Mouse (Mus musculus): ENCODE measurements around the gene Cdcp1. TPM values are rescaled to one million over a fixed set of nuclear protein-coding genes. Genes with fewer than 3 reads are reported as not detected.

Gene Cdcp1
- total RNA-seq, 2 experiments from 2014 or later: 0.11 to 0.23 TPM

GRCm38 (mm10) chr9:123224863-123225431 is 9.1 kb upstream of the Cdcp1 start:
- intact Hi-C loops (cut with DNase I): no loop called here
- DNase-seq (ENCODE audit: low spot score in 2 of 2): no peak

GRCm38 (mm10) chr9:123219826-123220225 is 4.0 kb upstream of the Cdcp1 start:
- intact Hi-C loops (cut with DNase I): loop anchor here (2.0 kb wide), 1 partner anchor 23 kb away; no protein-coding TSS in a partner anchor
- DNase-seq (ENCODE audit: low spot score in 2 of 2): peak; percentile 49 to 90

- no peak for DNase-seq (ENCODE audit: low spot score in 2 of 2)
Observed at GRCm38 (mm10) chr9:123213371-123213770, 2.5 kb downstream of the Cdcp1 start.

GRCm38 (mm10) chr9:123207895-123208294 is 7.9 kb downstream of the Cdcp1 start:
- intact Hi-C loops (cut with DNase I): no loop called here
- no peak for DNase-seq (ENCODE audit: low spot score in 2 of 2)

More at GRCm38 (mm10) chr9:123213371-123213770, 2.5 kb downstream of the Cdcp1 start:
- intact Hi-C loops (cut with DNase I): no loop called here

- intact Hi-C loops (cut with DNase I): no loop called here
- no peak for DNase-seq (ENCODE audit: low spot score in 2 of 2)
Observed at GRCm38 (mm10) chr9:123206948-123207347, 8.9 kb downstream of the Cdcp1 start.

- no peak for DNase-seq (ENCODE audit: low spot score in 2 of 2)
- intact Hi-C loops (cut with DNase I): no loop called here
Observed at GRCm38 (mm10) chr9:123206526-123206925, 9.3 kb downstream of the Cdcp1 start.

DNA sequence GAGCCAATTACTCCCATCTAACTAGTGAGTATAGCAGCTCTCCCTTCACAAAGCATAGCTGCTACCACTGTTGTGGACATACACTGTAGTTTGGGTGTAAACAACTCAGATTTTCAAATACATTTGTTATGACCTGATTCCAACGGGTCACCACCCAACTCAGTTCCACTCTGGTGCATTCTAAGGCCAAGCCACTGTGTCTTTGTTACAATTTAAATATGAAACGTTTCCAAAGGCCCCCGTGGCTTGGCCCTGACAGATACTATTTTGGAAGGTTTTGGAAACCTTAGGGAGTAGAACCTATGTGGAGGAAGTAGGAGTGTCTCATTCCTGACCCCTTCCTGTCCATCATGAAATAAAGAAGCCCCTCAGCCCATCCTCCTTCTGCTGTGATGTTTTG is 15.7 kb downstream of the Cdcp1 start:
- intact Hi-C loops (cut with DNase I): no loop called here
- no peak for DNase-seq (ENCODE audit: low spot score in 2 of 2)

DNA sequence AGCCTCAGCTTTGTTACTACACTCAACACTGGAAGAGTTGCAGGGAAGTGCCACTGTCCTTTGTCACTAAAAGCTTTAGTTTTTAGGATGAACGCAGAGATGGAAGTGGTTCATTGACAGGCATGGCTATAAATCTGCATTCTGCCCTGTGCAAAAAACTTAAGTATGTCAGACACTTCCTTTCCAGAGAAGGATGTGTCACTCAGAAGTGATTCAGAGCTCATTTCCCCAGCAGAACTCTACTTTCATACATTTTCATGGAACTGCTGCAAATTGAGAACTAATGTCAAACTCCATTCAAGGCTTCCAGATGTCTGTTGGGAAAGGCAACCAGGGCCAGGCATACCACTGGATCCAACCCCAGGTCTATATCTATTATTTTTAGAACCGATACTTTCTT is 27.6 kb downstream of the Cdcp1 start:
- intact Hi-C loops (cut with DNase I): no loop called here
- no peak for DNase-seq (ENCODE audit: low spot score in 2 of 2)

GRCm38 (mm10) chr9:123187589-123187988 is 28.2 kb downstream of the Cdcp1 start:
- intact Hi-C loops (cut with DNase I): no loop called here
- no peak for DNase-seq (ENCODE audit: low spot score in 2 of 2)

GRCm38 (mm10) chr9:123186151-123186550 is 29.7 kb downstream of the Cdcp1 start:
- DNase-seq (ENCODE audit: low spot score in 2 of 2): no peak
- intact Hi-C loops (cut with DNase I): no loop called here

DNA sequence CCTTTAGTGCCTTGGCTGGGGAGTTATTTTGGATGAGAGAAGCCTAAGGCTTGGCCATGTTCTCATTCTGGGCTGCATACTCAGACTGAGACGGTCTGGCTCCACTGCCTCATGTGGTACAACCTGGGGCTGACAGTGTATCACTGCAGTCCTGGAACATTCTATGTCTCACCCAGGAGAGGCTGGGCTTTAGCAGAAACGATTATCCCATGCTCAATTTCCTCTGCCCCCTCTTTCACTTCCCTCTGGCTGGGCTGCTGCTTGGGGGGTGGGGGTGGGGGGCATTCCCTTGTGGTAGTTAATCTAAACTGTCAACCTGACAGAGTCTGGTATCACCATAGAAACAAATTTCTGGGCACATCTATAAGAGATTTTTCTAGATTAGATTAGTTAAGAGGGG is 30.3 kb downstream of the Cdcp1 start:
- intact Hi-C loops (cut with DNase I): no loop called here
- DNase-seq (ENCODE audit: low spot score in 2 of 2): no peak

DNA sequence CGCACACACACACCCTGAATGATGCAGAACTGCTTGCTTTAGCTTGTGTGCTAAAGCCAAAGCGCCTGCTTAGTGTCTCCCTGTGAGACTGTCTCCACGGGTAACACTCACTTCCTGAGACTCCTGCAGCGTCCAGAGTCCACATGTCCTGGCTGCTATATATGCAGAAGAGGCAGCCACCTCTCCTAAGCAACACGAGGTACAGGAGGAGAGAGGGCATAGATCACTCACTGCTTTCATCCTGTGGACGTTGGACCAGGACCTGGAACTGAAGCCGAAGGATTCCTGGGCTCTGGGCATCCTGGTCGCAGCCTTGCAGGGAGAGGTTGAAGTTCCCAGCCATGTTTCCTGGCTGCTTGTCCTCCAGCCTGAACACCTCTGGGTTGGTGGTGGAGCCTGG is 32.6 kb downstream of the Cdcp1 start:
- intact Hi-C loops (cut with DNase I): no loop called here
- DNase-seq (ENCODE audit: low spot score in 2 of 2): no peak

DNA sequence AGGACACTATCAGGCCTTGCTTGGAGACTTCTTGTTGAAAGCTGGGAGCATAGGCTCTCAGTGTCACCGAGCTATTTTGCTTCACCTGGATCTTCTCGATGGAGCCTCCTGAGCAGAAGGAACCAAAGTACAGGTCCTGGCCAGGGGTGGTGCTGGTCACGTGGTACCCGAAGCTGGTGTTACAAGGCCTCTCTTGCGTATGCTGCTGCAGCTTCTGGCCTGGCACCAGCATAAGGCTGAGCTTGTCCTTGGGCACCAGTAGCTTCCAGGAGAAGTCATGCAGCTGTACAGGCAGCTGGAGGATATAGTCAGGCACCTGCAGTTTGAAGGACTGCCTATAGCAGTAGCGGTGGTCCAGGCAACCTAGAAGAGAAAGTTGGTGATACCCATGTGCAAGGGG is 35.8 kb downstream of the Cdcp1 start:
- intact Hi-C loops (cut with DNase I): no loop called here
- no peak for DNase-seq (ENCODE audit: low spot score in 2 of 2)

GRCm38 (mm10) chr9:123177380-123178048 is 38.3 kb downstream of the Cdcp1 start:
- no peak for DNase-seq (ENCODE audit: low spot score in 2 of 2)
- intact Hi-C loops (cut with DNase I): no loop called here

- intact Hi-C loops (cut with DNase I): no loop called here
- DNase-seq (ENCODE audit: low spot score in 2 of 2): no peak
Observed at GRCm38 (mm10) chr9:123174356-123174755, 41.5 kb downstream of the Cdcp1 start.

DNA sequence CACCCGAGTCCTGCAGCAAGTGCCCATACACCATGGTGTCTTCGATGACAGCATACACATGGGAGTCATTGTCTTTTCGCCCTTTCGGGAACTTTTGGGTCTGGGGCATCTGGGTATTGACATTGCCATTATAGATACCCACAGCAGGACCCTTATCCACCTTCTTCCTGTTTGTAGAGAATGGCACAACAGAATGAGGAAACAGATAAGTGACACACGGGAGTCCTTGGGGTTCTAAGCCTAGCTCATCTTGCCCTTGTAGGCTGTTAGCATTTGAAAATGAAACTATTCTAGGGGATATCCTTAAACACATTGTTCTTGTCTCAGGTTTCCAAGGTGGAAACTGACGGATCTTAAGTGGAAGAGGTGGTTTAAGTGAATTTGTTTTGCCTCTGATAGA is 42.1 kb downstream of the Cdcp1 start:
- intact Hi-C loops (cut with DNase I): no loop called here

DNA sequence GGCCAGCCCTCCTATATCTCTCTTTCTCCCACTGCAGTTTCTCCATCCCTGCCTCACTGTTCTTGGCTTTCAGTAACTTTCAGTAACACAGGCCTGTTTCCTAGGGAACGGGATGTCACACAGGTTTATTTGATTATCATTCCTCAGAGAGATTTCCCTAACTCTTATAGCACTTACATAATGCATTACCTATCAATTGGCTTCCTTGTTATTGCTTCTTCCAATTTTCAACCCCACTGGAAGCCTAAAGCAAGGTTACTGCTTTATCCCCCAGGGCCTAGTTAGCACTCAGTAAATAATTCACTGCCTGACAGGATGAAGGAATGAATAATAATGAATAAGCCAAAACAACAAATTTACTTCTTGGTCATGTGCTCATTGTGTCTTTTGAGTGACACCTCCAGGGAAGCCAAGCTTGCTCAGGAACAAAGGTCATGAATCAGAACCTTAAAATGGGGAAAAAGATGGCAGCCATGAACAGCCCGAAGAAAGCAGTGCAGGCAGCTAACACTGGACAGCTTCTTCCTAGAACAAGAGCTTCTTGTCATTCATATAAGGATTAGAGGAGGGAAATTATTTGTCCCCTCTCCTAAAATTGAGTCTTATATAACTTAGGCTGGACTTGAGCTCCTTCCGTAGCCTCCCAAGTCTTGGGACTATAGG is 49.9 kb downstream of the Cdcp1 start:
- intact Hi-C loops (cut with DNase I): loop anchor here (10.0 kb wide), 1 partner anchor 199 kb away; the partner anchor contains the start of gene Lars2
- no peak for DNase-seq (ENCODE audit: low spot score in 2 of 2)

More for the DNA sequence above, 42.1 kb downstream of the Cdcp1 start:
- DNase-seq (ENCODE audit: low spot score in 2 of 2): no peak

DNA sequence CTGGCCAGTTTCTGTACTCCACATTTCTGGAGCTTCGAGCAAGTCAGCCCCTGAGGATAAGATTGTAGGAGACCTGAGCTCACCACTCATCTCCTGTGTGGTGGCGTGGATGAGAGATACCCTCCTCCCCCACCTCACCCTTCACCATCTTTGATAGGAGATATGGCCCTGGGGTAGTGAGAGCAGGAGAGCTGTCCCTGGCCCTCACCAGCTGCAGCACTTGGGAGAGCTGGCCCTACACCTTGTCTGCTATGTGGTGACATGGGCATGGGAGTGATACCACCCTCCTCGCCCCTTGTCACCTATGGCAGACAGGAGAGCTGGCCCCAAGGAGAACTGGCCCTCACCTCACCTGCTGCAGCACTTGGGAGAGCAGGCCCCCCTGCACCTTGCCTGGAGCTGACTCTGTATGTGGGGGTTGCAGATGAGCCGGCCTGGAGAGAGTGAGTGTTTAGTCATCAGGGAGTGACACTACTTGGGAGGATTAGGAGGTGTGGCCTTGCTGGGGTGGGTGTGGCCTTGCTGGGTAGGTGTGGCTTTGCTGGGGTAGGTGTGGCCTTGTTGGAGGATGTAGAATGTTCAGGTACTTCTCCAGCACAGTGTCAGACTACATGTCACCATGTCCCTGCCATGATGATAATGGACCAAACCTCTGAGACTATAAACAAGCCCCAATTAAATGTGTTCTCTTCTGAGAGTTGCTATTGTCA is 52.7 kb downstream of the Cdcp1 start:
- intact Hi-C loops (cut with DNase I): loop anchor here (10.0 kb wide), 1 partner anchor 202 kb away; the partner anchor contains the start of gene Lars2
- no peak for DNase-seq (ENCODE audit: low spot score in 2 of 2)

DNA sequence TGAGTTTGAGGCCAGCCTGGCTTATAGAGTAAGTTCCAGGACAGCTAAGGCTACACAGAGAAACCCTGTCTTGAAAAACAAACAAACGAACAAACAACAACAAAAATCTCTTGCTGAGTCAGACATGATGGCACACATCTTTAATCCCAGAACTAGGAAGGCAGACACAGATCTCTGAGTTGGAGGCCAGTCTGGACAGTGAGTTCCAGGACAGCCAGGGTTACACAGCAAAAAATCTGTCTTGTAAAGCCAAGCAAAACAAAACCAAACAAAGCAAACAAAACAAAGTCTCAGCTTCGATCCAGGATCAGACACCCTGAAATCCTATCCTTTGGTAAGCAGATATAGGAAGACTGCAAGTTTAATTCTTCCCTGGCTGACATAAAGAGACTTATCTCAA is 54.0 kb downstream of the Cdcp1 start:
- DNase-seq (ENCODE audit: low spot score in 2 of 2): no peak
- intact Hi-C loops (cut with DNase I): loop anchor here (10.0 kb wide), 1 partner anchor 203 kb away; the partner anchor contains the start of gene Lars2

DNA sequence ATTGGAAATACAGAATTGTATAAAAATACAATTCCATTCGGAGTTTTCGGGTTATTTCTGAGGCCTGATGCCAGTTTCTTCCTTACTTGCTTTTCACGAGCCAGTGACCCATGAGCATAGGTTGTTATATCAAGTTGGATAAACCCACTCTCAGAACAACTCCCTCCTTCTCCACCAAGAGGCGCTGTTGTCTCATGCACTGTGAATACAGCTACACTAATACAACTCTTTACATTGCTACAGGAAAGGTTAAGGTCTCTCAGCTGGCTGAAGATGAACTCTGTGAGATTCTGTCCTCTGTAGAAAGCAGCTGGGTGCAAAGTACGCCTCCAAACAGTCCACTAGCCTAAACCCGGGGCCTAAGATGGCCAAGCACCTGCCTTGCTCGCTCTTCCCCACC is 56.5 kb downstream of the Cdcp1 start:
- DNase-seq (ENCODE audit: low spot score in 2 of 2): peak; percentile 71 to 89
- intact Hi-C loops (cut with DNase I): loop anchor here (1.0 to 5.0 kb wide), 3 partner anchors 94 to 368 kb away; partner anchors contain the start of gene Sacm1l
